Mouse (Mus musculus) testis, adult 2 months (tissue): ENCODE data around the gene Spata31d1b. TPM values are rescaled to one million over a fixed set of nuclear protein-coding genes. Genes with fewer than 3 reads are reported as not detected.
A peak's percentile ranks its signal among the peaks of the same experiment; 100 is the strongest.

Experiments
- H3K27ac ChIP-seq: fragments of 200-500 bp; 2 replicates; pipeline ENCODE4 v1.5.1; 2012; ENCODE audit warnings: low read depth, low read length; ENCODE audit not compliant: control insufficient read depth, insufficient read depth
- H3K27me3 ChIP-seq: fragments of 200-500 bp; 2 replicates; pipeline ENCODE4 v1.6.1; 2012; ENCODE audit warnings: mild to moderate bottlenecking, low read length, moderate library complexity; ENCODE audit not compliant: control insufficient read depth, insufficient read depth
- H3K36me3 ChIP-seq: fragments of 200-500 bp; 2 replicates; pipeline ENCODE4 v1.6.1; 2012; ENCODE audit warnings: mild to moderate bottlenecking, low read length; ENCODE audit not compliant: control insufficient read depth, insufficient read depth
- H3K4me1 ChIP-seq: fragments of 200-500 bp; 2 replicates; pipeline ENCODE4 v1.6.1; 2012; ENCODE audit warnings: low read length; ENCODE audit not compliant: control insufficient read depth, insufficient read depth
- H3K4me3 ChIP-seq: fragments of 200-500 bp; 2 replicates; pipeline ENCODE4 v1.5.1; 2012; ENCODE audit warnings: low read depth, mild to moderate bottlenecking, low read length, moderate library complexity, mixed read lengths; ENCODE audit not compliant: control insufficient read depth
- CTCF ChIP-seq: fragments of 200-500 bp; IDR thresholded peaks from 2 replicates; pipeline ENCODE4 v1.5.1; 2012; ENCODE audit warnings: low read depth, mild to moderate bottlenecking, inconsistent platforms, low read length, moderate library complexity; ENCODE audit not compliant: control insufficient read depth, insufficient read depth, insufficient replicate concordance
- POLR2A ChIP-seq: fragments of 200-500 bp; IDR thresholded peaks from 2 replicates; pipeline ENCODE4 v1.6.1; 2012; ENCODE audit warnings: low read depth, mild to moderate bottlenecking, inconsistent platforms, low read length, moderate library complexity; ENCODE audit not compliant: control insufficient read depth
- polyA plus RNA-seq: library from polyadenylated mRNA; depleted of rRNA; stranded (reverse); fragments of >200 nt; gene quantifications from 2 replicates; pipeline ENCODE4 v1.2.3, GENCODE M21; 2012

Gene Spata31d1b
- polyA plus RNA-seq, 1 experiment = 118 TPM

GRCm38 (mm10) chr13:59674215-59674614, 37.9 kb upstream of the Spata31d1b start:
- H3K36me3 ChIP-seq = no peaks in the 10 kb centered on the region
- no peak overlapping the region for H3K4me3 ChIP-seq
- peaks cover 4% of the 10 kb centered on the region for H3K27me3 ChIP-seq
- TF ChIP-seq POLR2A = no peak
- no peak for TF ChIP-seq CTCF
- peaks cover 10% of the 10 kb centered on the region for H3K4me1 ChIP-seq
- no peak overlapping the region for H3K27ac ChIP-seq

- TF ChIP-seq POLR2A (no peak), CTCF (no peak)
Measured at GRCm38 (mm10) chr13:59674761-59675150, 37.3 kb upstream of the Spata31d1b start.

GRCm38 (mm10) chr13:59675151-59676011, 36.7 kb upstream of the Spata31d1b start, which contains the start of gene Golm1:
Gene Golm1 (minus strand): TSS chr13:59675811.
- H3K4me3 ChIP-seq = peak within 1 kb of the TSS; percentile 89
- no peak within 1 kb of the TSS for H3K27ac ChIP-seq
- H3K4me1 ChIP-seq = peaks cover 13% of the 10 kb centered on the region
- peaks cover 4% of the 10 kb centered on the region for H3K27me3 ChIP-seq
- no peaks in the 10 kb centered on the region for H3K36me3 ChIP-seq
- TF ChIP-seq POLR2A (no peak), CTCF (no peak)

More at GRCm38 (mm10) chr13:59674761-59675150, 37.3 kb upstream of the Spata31d1b start:
- H3K4me1 ChIP-seq = peaks cover 13% of the 10 kb centered on the region
- peaks cover 4% of the 10 kb centered on the region for H3K27me3 ChIP-seq
- peak overlapping the region; percentile 1; the same call in 1 of the 2 replicates for H3K4me3 ChIP-seq
- no peaks in the 10 kb centered on the region for H3K36me3 ChIP-seq
- H3K27ac ChIP-seq = no peak overlapping the region

GRCm38 (mm10) chr13:59676316-59677229, 35.5 kb upstream of the Spata31d1b start:
- H3K4me3 ChIP-seq = no peak overlapping the region
- no peak overlapping the region for H3K27ac ChIP-seq
- TF ChIP-seq POLR2A = no peak
- TF ChIP-seq CTCF = no peak
- H3K4me1 ChIP-seq = peaks cover 17% of the 10 kb centered on the region
- H3K27me3 ChIP-seq = peaks cover 4% of the 10 kb centered on the region
- no peaks in the 10 kb centered on the region for H3K36me3 ChIP-seq

- peaks cover 4% of the 10 kb centered on the region for H3K27me3 ChIP-seq
- H3K4me3 ChIP-seq = no peak overlapping the region
- no peaks in the 10 kb centered on the region for H3K36me3 ChIP-seq
- H3K4me1 ChIP-seq = peaks cover 17% of the 10 kb centered on the region
- TF ChIP-seq POLR2A (no peak), CTCF (no peak)
- no peak overlapping the region for H3K27ac ChIP-seq
Measured at GRCm38 (mm10) chr13:59679306-59679705, 32.8 kb upstream of the Spata31d1b start.

GRCm38 (mm10) chr13:59679908-59680307, 32.2 kb upstream of the Spata31d1b start:
- Histone ChIP-seq H3K27me3 (peaks cover 4% of the 10 kb centered on the region), H3K4me3 (no peak overlapping the region), H3K27ac (no peak overlapping the region), H3K4me1 (peaks cover 15% of the 10 kb centered on the region), H3K36me3 (no peaks in the 10 kb centered on the region)
- no peak for TF ChIP-seq POLR2A
- no peak for TF ChIP-seq CTCF

- TF ChIP-seq POLR2A (no peak), CTCF (no peak)
- Histone ChIP-seq H3K4me3 (no peak overlapping the region), H3K27ac (no peak overlapping the region), H3K36me3 (no peaks in the 10 kb centered on the region), H3K27me3 (no peaks in the 10 kb centered on the region), H3K4me1 (peaks cover 12% of the 10 kb centered on the region)
Measured at GRCm38 (mm10) chr13:59682629-59683028, 29.5 kb upstream of the Spata31d1b start.
